Mouse (Mus musculus) cerebellum, adult 18-20 months (tissue): ENCODE results near the gene Gm42906.

Experiments
- DNase-seq, 2 experiments: peaks; one replicate each; pipeline ENCODE4 v3.0.0; 2021

Gene Gm42906

GRCm38 (mm10) chr5:151105054-151105971 lies 322.6 kb downstream of the Gm42906 start:
- DNase-seq, result no peak

GRCm38 (mm10) chr5:151104354-151105053 lies 323.5 kb downstream of the Gm42906 start:
- no peak for DNase-seq

- no peak for DNase-seq
Observed at GRCm38 (mm10) chr5:151103284-151103683, 324.7 kb downstream of the Gm42906 start.

- no peak for DNase-seq
Observed at GRCm38 (mm10) chr5:151102262-151102661, 325.7 kb downstream of the Gm42906 start.

GRCm38 (mm10) chr5:151096012-151096411 lies 332.0 kb downstream of the Gm42906 start:
- DNase-seq, result no peak

GRCm38 (mm10) chr5:151092886-151093665 lies 334.9 kb downstream of the Gm42906 start:
- no peak for DNase-seq

- no peak for DNase-seq
Observed at GRCm38 (mm10) chr5:151090996-151091395, 337.0 kb downstream of the Gm42906 start.

- DNase-seq, result no peak
Observed at GRCm38 (mm10) chr5:151089201-151089600, 338.8 kb downstream of the Gm42906 start.

- DNase-seq, result no peak
Observed at GRCm38 (mm10) chr5:151086425-151087202, 341.3 kb downstream of the Gm42906 start.

- no peak for DNase-seq
Observed at GRCm38 (mm10) chr5:151085749-151086148, 342.2 kb downstream of the Gm42906 start.

- DNase-seq, result no peak
Observed at GRCm38 (mm10) chr5:151080276-151080675, 347.7 kb downstream of the Gm42906 start.

- no peak for DNase-seq
Observed at GRCm38 (mm10) chr5:151077953-151078352, 350.0 kb downstream of the Gm42906 start.

- no peak for DNase-seq
Observed at GRCm38 (mm10) chr5:151076917-151077316, 351.0 kb downstream of the Gm42906 start.

GRCm38 (mm10) chr5:151074282-151074681 lies 353.7 kb downstream of the Gm42906 start:
- no peak for DNase-seq

GRCm38 (mm10) chr5:151071430-151071829 lies 356.5 kb downstream of the Gm42906 start:
- no peak for DNase-seq

GRCm38 (mm10) chr5:151070896-151071295 lies 357.1 kb downstream of the Gm42906 start:
- DNase-seq, result no peak

- no peak for DNase-seq
Observed at GRCm38 (mm10) chr5:151069569-151069968, 358.4 kb downstream of the Gm42906 start.

GRCm38 (mm10) chr5:151066016-151066415 lies 361.9 kb downstream of the Gm42906 start:
- no peak for DNase-seq

- no peak for DNase-seq
Observed at GRCm38 (mm10) chr5:151065228-151065627, 362.7 kb downstream of the Gm42906 start.

GRCm38 (mm10) chr5:151061942-151062341 lies 366.0 kb downstream of the Gm42906 start:
- DNase-seq, result no peak

- no peak for DNase-seq
Observed at GRCm38 (mm10) chr5:151060476-151060875, 367.5 kb downstream of the Gm42906 start.

GRCm38 (mm10) chr5:151059772-151060171 lies 368.2 kb downstream of the Gm42906 start:
- DNase-seq, result no peak
